Mouse (Mus musculus) ovary, adult 18-20 months (tissue): ENCODE data around the gene Tmem19.
"Not testable (repeated sequence)": the region's sequence is repeated elsewhere in the genome, so short reads cannot be mapped to it uniquely, and the experiment has no call there.

Source experiments
- DNase-seq: peaks from one replicate; pipeline ENCODE4 v3.0.0; 2022; ENCODE audit warnings: low spot score, mixed read lengths

Tmem19 gene

DNA sequence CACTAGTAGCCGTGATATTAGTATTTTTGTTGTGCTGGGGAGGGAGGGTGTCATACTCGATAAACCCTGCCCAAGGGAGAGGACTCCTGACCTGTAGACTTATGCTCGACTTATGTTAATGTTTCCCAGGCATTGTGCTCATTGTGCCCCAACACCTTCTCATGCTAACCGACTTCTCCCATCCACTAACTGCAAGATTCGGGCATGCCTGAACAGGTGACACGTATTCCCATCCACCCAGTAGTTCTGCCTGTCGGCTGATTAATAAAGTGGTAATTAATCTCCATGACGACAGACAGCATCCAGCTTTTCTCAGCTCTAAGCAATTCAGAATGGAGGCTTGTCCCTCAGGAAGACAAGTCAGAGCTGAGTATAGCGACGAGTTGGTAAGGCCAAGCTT lies 13.3 kb downstream of the Tmem19 start:
- no peak for DNase-seq

DNA sequence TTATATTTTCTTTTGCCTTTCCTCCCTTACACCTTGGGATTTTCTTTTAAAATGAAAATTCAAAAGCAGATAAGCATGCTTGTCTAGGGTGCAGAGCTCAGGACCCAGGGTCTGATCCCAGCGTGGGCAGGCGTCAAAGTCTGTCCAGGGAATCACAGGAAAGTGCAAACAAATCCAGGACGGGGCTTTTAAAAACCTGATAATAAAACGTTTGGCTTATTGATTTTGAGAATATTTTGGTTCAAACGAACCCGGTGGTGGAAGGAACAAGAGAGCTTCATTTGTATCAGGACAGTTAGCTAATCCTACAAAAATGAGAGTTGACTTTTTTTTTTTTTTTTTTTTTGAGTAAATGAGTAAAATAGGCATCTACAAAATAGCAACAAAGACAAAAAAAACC lies 14.2 kb downstream of the Tmem19 start:
- DNase-seq = no peak

DNA sequence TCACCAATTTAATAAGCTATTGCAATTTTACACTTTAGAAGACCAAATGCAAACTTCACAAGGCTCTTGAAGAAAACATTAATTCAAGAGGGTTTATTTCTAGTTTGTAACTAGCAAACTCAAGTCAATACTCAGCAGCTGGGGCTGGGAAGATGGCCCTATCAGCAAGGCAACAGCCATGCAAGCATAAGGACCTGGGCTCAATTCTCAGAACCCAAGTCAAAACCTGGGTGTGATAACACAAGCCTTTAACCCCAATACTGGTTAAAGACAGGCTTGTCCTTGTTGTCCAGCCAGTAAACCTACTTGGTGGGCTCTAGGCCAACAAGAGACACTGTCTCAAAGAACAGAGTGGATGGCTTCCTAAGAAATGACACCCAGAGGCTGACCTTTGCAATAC lies 15.9 kb downstream of the Tmem19 start:
- DNase-seq = no peak

GRCm38 (mm10) chr10:115342771-115343425 lies 19.4 kb downstream of the Tmem19 start:
- DNase-seq = no peak

- DNase-seq = no peak
These were observed 22.4 kb downstream of the Tmem19 start for GRCm38 (mm10) chr10:115339820-115340328.

GRCm38 (mm10) chr10:115336901-115337300 lies 25.4 kb downstream of the Tmem19 start:
- DNase-seq = no peak

DNA sequence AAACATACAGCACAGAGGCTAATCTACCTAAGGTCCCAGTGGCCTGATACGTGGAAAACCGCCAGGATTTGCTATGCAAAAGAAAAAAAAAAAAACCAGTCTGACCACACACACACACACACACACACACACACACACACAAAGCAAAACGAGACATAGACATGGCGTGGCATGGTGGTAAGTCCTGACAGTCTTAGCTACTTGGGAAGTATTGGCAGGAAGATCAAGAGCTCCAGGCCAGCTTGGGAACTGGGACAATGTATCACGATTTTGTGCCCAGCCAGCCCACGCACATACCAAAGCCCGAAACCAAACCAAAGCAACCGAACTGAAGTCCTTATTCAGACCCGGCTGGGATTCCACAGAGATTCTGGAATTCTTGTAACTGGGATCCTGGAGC lies 28.8 kb downstream of the Tmem19 start:
- no peak for DNase-seq

GRCm38 (mm10) chr10:115332997-115333396 lies 29.3 kb downstream of the Tmem19 start:
- no peak for DNase-seq

- DNase-seq = no peak
These were observed 29.8 kb downstream of the Tmem19 start for GRCm38 (mm10) chr10:115332420-115332952.

- DNase-seq = no peak
These were observed 33.2 kb downstream of the Tmem19 start for GRCm38 (mm10) chr10:115329010-115329530.

DNA sequence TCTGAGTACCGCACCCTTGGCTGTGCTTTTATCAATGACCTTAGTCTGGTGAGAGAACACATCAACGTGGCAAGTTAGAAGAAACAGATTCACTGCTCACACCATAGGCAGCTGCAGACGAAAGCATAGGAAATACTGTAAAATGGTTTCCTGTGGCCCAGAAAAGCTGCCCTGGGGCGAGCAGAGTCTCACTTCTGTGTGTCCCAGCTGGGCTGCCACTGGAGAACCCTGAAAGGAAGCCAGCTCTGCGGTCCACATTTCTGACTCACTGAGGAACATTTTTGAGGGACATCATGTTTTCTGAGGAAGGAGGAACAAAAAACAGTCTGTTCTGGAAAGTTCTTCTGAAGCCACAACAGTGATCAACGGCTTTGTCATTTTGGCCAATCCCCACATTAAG lies 33.8 kb downstream of the Tmem19 start:
- DNase-seq = no peak

GRCm38 (mm10) chr10:115323295-115323694 lies 39.0 kb downstream of the Tmem19 start:
- DNase-seq = peak; percentile 34

- no peak for DNase-seq
These were observed 40.8 kb downstream of the Tmem19 start for GRCm38 (mm10) chr10:115321317-115322035.

DNA sequence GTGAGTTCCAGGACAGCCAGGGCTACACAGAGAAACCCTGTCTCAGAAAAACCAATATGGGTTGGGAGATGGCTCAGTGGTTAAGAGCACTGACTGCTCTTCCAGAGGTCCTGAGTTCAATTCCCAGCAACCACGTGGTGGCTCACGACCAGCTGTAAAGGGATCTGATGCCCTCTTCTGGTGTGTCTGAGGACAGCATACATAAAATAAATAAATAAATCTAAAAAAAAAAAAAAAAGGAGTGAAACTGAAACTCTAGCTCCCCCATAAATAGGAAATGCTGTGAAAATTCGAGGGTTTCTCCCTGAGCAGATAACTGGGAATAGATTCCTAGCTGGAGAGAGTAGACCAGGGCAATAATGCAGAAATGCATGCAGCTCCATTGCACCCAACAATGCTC lies 43.9 kb downstream of the Tmem19 start:
- not testable (repeated sequence) for DNase-seq

- DNase-seq = no peak
These were observed 46.0 kb downstream of the Tmem19 start for GRCm38 (mm10) chr10:115316313-115316712.

DNA sequence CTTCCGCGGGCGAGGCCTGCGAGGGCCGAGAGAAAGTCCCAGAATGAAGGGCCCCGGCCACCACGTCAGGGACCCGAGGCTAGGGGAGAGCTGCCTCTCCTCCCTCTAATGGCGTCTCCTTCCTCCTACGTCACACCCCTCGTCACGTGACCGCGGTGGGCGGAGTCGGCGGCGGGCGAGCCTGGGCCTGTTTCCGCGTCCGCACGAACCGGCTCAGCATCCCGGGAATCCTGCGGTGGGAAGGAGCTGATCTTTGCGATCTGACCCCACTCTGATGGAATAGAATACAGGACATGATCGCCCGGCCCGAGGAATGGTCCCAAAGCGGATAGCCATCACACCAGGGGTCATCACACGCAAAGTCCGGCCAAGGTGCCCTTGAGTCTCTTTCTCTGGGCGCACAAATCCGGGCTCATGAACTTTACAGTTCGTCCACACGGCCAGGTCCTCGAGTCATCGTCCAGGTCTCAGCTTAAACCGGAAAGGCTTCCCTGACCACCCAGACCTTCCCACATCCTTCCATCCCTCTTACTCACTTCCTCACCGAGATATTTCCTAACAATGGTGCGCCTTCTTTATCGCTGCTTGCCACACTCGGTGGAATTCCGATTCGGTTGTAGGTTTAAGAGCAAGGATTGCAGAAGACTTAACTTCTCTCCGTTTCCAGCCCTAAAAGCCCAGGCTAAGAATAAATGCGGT lies 46.7 kb downstream of the Tmem19 start, which contains the start of gene Rab21:
Gene Rab21, minus strand, starts transcription at position 122 of the 699 bp plus-strand sequence.
- peak; percentile 90 for DNase-seq

- DNase-seq = no peak
These were observed 47.5 kb downstream of the Tmem19 start for GRCm38 (mm10) chr10:115314582-115315452.

DNA sequence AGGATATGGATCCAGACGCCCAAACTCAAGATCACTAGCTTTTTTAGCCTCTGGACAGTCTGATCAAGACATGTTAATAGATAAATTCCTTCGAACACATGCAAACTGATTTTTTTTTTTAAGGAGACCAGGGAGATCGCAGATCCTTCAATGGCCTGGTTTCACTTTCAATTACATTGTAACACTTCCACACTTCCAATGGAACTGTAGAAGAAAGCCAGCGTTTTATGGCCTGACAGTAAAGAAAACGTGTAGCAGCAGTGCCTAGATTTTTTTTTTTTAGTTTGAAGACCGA lies 48.1 kb downstream of the Tmem19 start:
- DNase-seq = no peak

GRCm38 (mm10) chr10:115313641-115314286 lies 48.5 kb downstream of the Tmem19 start:
- no peak for DNase-seq

GRCm38 (mm10) chr10:115312732-115313131 lies 49.6 kb downstream of the Tmem19 start:
- no peak for DNase-seq

DNA sequence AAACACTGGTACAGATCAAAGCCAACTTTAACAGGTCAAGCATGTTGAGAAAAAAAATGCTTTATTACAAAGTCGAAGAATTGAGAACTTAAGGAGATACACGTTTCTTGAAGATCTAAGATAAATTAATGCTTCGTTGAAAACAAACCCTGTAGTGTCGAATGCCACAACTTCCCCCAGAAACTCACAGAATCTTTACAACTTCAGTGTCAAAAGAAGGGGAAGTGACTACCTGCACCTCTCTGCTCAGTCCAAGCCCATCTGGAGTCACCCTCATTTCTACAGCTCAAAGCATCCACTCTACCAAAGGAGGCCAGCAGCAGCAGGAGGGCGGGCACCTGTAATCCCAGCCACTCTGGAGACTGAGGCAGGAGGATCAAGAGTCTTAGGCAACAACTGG lies 50.1 kb downstream of the Tmem19 start:
- no peak for DNase-seq
